Mouse (Mus musculus): Measurements from ENCODE around the gene Camkmt. TPM values are rescaled to one million over a fixed set of nuclear protein-coding genes. Genes with fewer than 3 reads are reported as not detected.
A peak's percentile ranks its signal among the peaks of the same experiment; 100 is the strongest.

The Camkmt gene
- polyA plus RNA-seq, 1 experiment from 2014 or later, result 3.9 TPM

DNA sequence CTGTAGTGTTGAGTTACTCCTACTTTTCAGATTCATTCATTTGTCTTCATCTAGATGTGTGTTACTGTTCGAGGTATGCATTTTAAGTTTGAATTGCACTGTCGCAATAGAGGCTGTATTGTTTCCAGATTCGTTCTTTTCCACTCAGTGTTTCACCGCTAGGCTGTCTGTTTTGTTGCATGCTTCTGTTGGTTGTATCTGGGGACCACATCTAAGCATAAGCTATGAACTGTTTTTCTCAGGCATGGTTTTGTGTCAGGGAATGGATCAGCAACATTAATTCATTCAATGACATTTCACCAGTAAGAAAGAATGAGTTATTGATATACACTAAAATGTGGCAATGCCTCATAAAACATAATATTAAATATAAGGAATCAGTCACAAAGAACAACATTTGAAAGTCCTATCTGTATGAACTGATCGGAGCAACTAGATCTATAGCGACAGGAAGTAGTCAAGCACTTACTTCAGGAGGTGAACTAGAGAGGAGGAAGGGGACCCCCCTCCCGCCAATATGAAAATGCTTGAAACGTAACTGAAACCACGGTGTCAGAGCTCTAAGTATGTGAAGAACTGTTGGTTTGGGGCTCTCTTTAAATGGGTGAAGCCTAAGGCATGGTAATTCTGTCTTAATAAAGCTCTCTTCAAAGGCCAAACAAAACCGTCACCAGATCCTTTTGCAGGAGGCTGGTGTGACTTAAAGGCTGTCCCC lies 80.3 kb downstream of the Camkmt start:
- Histone ChIP-seq H3K9me3 (replicated peaks) (no peaks in the 10 kb centered on the region), H3K27ac (no peak overlapping the region), H3K36me3 (no peaks in the 10 kb centered on the region), H3K9ac (no peak overlapping the region), H3K4me2 (no peak overlapping the region), H3K4me3 (replicated peaks) (no peak overlapping the region), H3K4me1 (replicated peaks) (no peaks in the 10 kb centered on the region), H3K27me3 (no peaks in the 10 kb centered on the region)
- no peak for ATAC-seq (ENCODE audit: low read depth)
- 62% methylated on average over 10 of the region's 10 CpGs for WGBS (ENCODE audit: insufficient replicate concordance)
- no peak for DNase-seq

DNA sequence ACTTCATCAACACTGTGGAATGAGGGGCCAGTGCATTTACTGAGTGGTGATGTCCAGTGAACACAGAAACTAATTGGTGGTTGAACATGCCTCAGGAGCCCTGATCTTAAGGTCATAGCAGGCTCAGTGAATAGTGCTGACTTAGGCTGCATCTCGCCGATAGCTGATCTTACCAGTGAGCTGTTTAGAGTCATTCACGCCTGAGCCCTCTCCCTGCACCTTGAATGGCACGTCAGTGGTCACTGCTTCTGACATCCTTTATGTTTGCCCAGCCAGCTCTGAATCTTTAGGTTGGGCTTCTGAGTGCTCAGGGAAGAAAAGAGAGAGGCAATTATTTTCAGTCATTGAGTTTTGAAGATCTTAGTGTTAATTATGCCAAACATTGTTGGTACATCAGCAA lies 81.6 kb downstream of the Camkmt start:
- Histone ChIP-seq H3K4me2 (no peak overlapping the region), H3K4me3 (replicated peaks) (no peak overlapping the region), H3K27me3 (no peaks in the 10 kb centered on the region), H3K9ac (no peak overlapping the region), H3K9me3 (replicated peaks) (no peaks in the 10 kb centered on the region), H3K36me3 (no peaks in the 10 kb centered on the region), H3K27ac (no peak overlapping the region), H3K4me1 (replicated peaks) (no peaks in the 10 kb centered on the region)
- DNase-seq (no peak), ATAC-seq (ENCODE audit: low read depth) (no peak)
- WGBS (ENCODE audit: insufficient replicate concordance), result 58% methylated on average over 4 of the region's 4 CpGs

DNA sequence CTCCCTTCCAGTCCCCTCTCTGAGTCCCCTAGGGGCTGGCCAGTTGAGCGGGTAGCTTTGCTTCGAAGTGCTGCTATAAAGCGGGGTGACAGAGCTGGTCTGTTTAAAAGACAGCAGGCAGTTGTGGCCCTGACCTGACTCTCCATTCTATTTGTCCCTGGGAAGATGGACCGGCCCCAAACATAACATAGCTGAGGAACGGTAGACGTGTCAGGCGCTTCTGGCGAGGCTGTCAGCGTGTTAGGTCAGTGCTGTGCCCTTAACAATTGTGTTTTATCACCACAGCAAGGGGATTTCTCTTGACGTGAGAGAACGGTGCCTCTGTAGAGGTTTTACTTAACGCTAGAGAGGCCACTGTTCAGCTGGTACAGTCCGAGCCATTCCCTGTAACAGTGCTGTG lies 86.9 kb downstream of the Camkmt start:
- Histone ChIP-seq H3K4me1 (replicated peaks) (no peaks in the 10 kb centered on the region), H3K9ac (no peak overlapping the region), H3K27me3 (no peaks in the 10 kb centered on the region), H3K4me2 (no peak overlapping the region), H3K9me3 (replicated peaks) (no peaks in the 10 kb centered on the region), H3K27ac (no peak overlapping the region), H3K36me3 (no peaks in the 10 kb centered on the region), H3K4me3 (replicated peaks) (no peak overlapping the region)
- no peak for ATAC-seq (ENCODE audit: low read depth)
- DNase-seq, result no peak
- 63% methylated on average over 13 of the region's 13 CpGs for WGBS (ENCODE audit: insufficient replicate concordance)

DNA sequence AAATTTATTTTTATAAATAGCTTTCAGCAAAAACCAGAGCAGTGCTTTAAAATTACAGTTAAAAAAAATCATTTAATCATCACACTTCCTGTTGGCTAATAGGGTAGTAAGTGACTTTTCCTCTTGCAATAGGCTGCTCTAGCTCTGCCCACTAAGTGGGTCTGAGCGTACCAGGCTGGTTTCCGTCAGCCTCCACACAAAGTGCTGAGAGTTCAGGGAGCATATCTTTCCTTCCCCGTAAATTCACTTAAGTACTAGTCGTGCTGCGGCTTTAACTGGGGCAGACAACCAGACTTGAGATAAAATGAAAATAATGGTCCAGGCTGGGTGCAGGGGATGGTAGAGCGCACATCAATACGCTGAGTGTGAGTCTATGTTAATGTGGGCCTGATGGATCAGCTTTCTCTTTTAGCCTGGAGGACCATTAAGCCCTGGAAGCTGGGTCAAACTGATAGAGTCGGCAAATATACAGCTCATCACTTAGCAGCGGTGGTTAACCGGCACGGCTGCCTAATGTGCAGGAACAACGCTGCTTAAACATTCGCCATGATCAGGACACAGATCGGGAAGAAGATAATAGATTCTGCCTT lies 90.2 kb downstream of the Camkmt start:
- DNase-seq (no peak), ATAC-seq (ENCODE audit: low read depth) (no peak)
- Histone ChIP-seq H3K27ac (no peak overlapping the region), H3K4me3 (replicated peaks) (no peak overlapping the region), H3K36me3 (no peaks in the 10 kb centered on the region), H3K9ac (no peak overlapping the region), H3K9me3 (replicated peaks) (no peaks in the 10 kb centered on the region), H3K27me3 (no peaks in the 10 kb centered on the region), H3K4me1 (replicated peaks) (no peaks in the 10 kb centered on the region), H3K4me2 (no peak overlapping the region)
- 70% methylated on average over 14 of the region's 14 CpGs for WGBS (ENCODE audit: insufficient replicate concordance)

- Histone ChIP-seq H3K27me3 (no peaks in the 10 kb centered on the region), H3K9me3 (replicated peaks) (no peaks in the 10 kb centered on the region), H3K4me1 (replicated peaks) (peaks cover 3% of the 10 kb centered on the region; the same call in 1 of the 2 replicates), H3K27ac (no peak overlapping the region), H3K36me3 (no peaks in the 10 kb centered on the region), H3K4me2 (peak overlapping the region; percentile 21), H3K9ac (no peak overlapping the region), H3K4me3 (replicated peaks) (no peak overlapping the region)
- peak; percentile 54 for DNase-seq
- WGBS (ENCODE audit: insufficient replicate concordance), result 4% methylated on average over 14 of the region's 14 CpGs
- ATAC-seq (ENCODE audit: low read depth), result no peak
Observed at GRCm38 (mm10) chr17:85189227-85190127, 99.1 kb downstream of the Camkmt start.

DNA sequence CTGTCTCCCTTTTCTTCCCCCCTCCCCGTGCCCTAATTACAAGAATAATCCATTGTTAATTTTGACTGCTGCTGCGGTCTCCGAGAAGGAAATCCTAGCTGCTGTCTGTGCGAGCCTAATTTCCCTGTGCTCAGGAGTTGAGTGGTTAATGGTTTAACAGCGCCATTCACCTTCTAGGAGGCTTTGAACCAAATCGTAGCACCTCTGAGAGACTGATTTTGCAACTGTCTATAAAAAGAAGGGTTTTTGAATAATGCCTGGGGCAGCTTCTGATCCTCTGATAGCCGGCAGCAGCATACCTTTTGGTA lies 99.7 kb downstream of the Camkmt start:
- ATAC-seq (ENCODE audit: low read depth) (no peak), DNase-seq (no peak)
- Histone ChIP-seq H3K9me3 (replicated peaks) (no peaks in the 10 kb centered on the region), H3K36me3 (no peaks in the 10 kb centered on the region), H3K27me3 (no peaks in the 10 kb centered on the region), H3K4me3 (replicated peaks) (no peak overlapping the region), H3K9ac (no peak overlapping the region), H3K4me2 (no peak overlapping the region), H3K27ac (no peak overlapping the region), H3K4me1 (replicated peaks) (peaks cover 3% of the 10 kb centered on the region; the same call in 1 of the 2 replicates)
- 34% methylated on average over 7 of the region's 7 CpGs for WGBS (ENCODE audit: insufficient replicate concordance)

GRCm38 (mm10) chr17:85193294-85193693 lies 102.9 kb downstream of the Camkmt start:
- Histone ChIP-seq H3K27me3 (no peaks in the 10 kb centered on the region), H3K4me2 (no peak overlapping the region), H3K9me3 (replicated peaks) (no peaks in the 10 kb centered on the region), H3K4me3 (replicated peaks) (no peak overlapping the region), H3K9ac (no peak overlapping the region), H3K27ac (no peak overlapping the region), H3K4me1 (replicated peaks) (peaks cover 3% of the 10 kb centered on the region; the same call in 1 of the 2 replicates), H3K36me3 (no peaks in the 10 kb centered on the region)
- WGBS (ENCODE audit: insufficient replicate concordance), result 81% methylated on average over 11 of the region's 11 CpGs
- no peak for ATAC-seq (ENCODE audit: low read depth)
- no peak for DNase-seq

GRCm38 (mm10) chr17:85198781-85199180 lies 108.4 kb downstream of the Camkmt start:
- H3K4me2 ChIP-seq, result no peak overlapping the region
- H3K27ac ChIP-seq, result no peak overlapping the region
- H3K4me3 ChIP-seq (replicated peaks), result no peak overlapping the region
- no peaks in the 10 kb centered on the region for H3K4me1 ChIP-seq (replicated peaks)
- DNase-seq (no peak), ATAC-seq (ENCODE audit: low read depth) (no peak)
- WGBS (ENCODE audit: insufficient replicate concordance), result 84% methylated on average over 15 of the region's 15 CpGs
- H3K36me3 ChIP-seq, result no peaks in the 10 kb centered on the region
- H3K27me3 ChIP-seq, result no peaks in the 10 kb centered on the region
- H3K9ac ChIP-seq, result no peak overlapping the region
- no peaks in the 10 kb centered on the region for H3K9me3 ChIP-seq (replicated peaks)

DNA sequence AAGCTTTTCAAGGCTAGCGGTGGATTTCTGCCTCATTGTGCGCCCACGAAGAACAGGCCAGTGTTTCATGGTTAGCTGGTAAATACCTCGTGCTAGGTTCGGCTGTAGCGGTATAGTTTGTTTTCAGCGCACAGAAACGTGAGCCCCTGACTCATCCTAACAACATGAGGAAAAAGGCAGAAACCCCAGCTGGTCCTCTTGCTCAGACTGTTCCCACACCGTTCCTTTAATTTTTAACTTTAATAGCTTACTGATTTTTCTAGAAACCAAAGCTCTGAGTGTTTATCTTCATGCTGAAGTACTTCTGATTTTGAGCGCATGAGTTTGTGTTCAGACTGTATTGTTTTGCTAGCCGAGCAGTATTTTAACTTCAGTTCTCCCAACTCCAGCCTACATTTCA lies 109.0 kb downstream of the Camkmt start:
- H3K9ac ChIP-seq, result no peak overlapping the region
- no peaks in the 10 kb centered on the region for H3K4me1 ChIP-seq (replicated peaks)
- no peak overlapping the region for H3K4me2 ChIP-seq
- no peaks in the 10 kb centered on the region for H3K9me3 ChIP-seq (replicated peaks)
- no peak overlapping the region for H3K4me3 ChIP-seq (replicated peaks)
- no peak for ATAC-seq (ENCODE audit: low read depth)
- no peaks in the 10 kb centered on the region for H3K27me3 ChIP-seq
- H3K27ac ChIP-seq, result no peak overlapping the region
- no peaks in the 10 kb centered on the region for H3K36me3 ChIP-seq
- 82% methylated on average over 11 of the region's 11 CpGs for WGBS (ENCODE audit: insufficient replicate concordance)
- DNase-seq, result no peak

DNA sequence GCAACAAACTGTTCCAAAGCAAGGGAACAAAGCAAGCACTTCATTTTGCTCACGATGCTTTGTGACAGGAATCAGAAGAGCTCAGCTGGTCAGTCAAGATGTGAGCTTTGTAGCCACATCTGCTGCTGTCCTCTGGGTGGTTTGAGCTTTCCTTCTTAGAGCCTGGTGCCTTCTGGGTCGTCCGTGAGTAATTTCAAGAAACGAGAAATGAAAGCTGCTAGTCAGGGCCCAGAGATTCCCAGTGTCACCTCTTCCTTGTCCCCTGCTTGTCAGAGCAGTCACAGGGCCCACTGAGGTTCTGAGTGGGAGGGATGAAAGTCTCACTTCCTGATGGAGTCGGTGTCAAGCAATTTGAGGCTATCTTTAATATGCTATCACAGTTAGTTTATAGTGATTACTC lies 127.7 kb downstream of the Camkmt start:
- H3K4me3 ChIP-seq (replicated peaks), result no peak overlapping the region
- H3K27me3 ChIP-seq, result no peaks in the 10 kb centered on the region
- H3K9me3 ChIP-seq (replicated peaks), result no peaks in the 10 kb centered on the region
- no peaks in the 10 kb centered on the region for H3K36me3 ChIP-seq
- no peak overlapping the region for H3K27ac ChIP-seq
- WGBS (ENCODE audit: insufficient replicate concordance), result 65% methylated on average over 5 of the region's 5 CpGs
- no peak overlapping the region for H3K4me2 ChIP-seq
- no peak for ATAC-seq (ENCODE audit: low read depth)
- no peak for DNase-seq
- no peak overlapping the region for H3K9ac ChIP-seq
- H3K4me1 ChIP-seq (replicated peaks), result no peaks in the 10 kb centered on the region

DNA sequence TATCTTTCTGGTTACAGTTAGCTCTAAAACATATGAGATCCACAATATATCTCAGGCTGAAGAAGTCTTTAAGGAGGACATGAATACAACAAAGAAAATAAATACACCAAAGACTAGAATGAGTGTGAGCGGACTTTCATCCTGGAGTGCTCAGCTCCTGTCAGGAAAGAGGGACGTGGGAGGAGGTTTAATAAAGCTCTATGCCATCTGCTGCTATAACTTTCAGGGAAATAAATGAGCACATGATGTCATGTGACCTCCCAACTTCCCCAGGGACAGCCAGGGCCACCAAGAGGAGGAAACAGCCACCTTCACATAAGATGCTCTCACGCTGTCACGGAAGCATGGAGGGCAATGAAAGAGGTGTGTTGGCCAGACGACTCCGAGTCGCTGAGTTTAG lies 151.8 kb downstream of the Camkmt start:
- Histone ChIP-seq H3K4me2 (no peak overlapping the region), H3K9me3 (replicated peaks) (no peaks in the 10 kb centered on the region), H3K36me3 (no peaks in the 10 kb centered on the region), H3K27ac (no peak overlapping the region), H3K4me3 (replicated peaks) (no peak overlapping the region), H3K27me3 (no peaks in the 10 kb centered on the region), H3K9ac (no peak overlapping the region), H3K4me1 (replicated peaks) (no peaks in the 10 kb centered on the region)
- DNase-seq (no peak), ATAC-seq (ENCODE audit: low read depth) (no peak)
- WGBS (ENCODE audit: insufficient replicate concordance), result 69% methylated on average over 7 of the region's 7 CpGs
